Mouse (Mus musculus) embryonic facial prominence, embryonic 14.5 days (tissue): ENCODE results near the gene Plch1. TPM values are rescaled to one million over a fixed set of nuclear protein-coding genes. Genes with fewer than 3 reads are reported as not detected.

Experiments used
- ATAC-seq: fragments of 200-750 bp; cut with Nextera tagmentation; 2 replicates; pipeline ENCODE4 v1.8.0; 2017; ENCODE audit warnings: low read depth, moderate number of reproducible peaks, moderate TSS enrichment
- DNase-seq: peaks from one replicate; pipeline ENCODE4 v3.0.0-alpha.2; 2015; ENCODE audit warnings: low spot score
- H3K27ac ChIP-seq: fragments of 300-500 bp; sonication (generic); replicated peaks from 2 replicates; pipeline ENCODE4 v1.5.1; 2014; ENCODE audit warnings: low read depth, mild to moderate bottlenecking, low read length, moderate library complexity
- H3K27me3 ChIP-seq: fragments of 300-500 bp; sonication (generic); replicated peaks from 2 replicates; pipeline ENCODE4 v1.6.1; 2014; ENCODE audit warnings: low read length; ENCODE audit not compliant: control insufficient read depth, insufficient read depth
- H3K36me3 ChIP-seq: fragments of 300-500 bp; sonication (generic); 2 replicates; pipeline ENCODE4 v1.6.1; 2014; ENCODE audit warnings: low read length, mixed read lengths; ENCODE audit not compliant: control insufficient read depth, insufficient read depth
- H3K4me1 ChIP-seq: fragments of 300-500 bp; sonication (generic); 2 replicates; pipeline ENCODE4 v1.6.1; 2014; ENCODE audit warnings: antibody characterized with exemption, low read length; ENCODE audit not compliant: control insufficient read depth, insufficient read depth
- H3K4me2 ChIP-seq: fragments of 300-500 bp; sonication (generic); 2 replicates; pipeline ENCODE4 v1.6.1; 2014; ENCODE audit warnings: low read depth, mild to moderate bottlenecking, low read length, moderate library complexity, mixed read lengths
- H3K4me3 ChIP-seq: fragments of 300-500 bp; sonication (generic); 2 replicates; pipeline ENCODE4 v1.5.1; 2014; ENCODE audit warnings: low read depth, mild to moderate bottlenecking, low read length
- H3K9ac ChIP-seq: fragments of 300-500 bp; sonication (generic); 2 replicates; pipeline ENCODE4 v1.6.1; 2014; ENCODE audit warnings: low read depth, mild to moderate bottlenecking, low read length, moderate library complexity, mixed read lengths
- H3K9me3 ChIP-seq: fragments of 300-500 bp; sonication (generic); 2 replicates; pipeline ENCODE4 v1.6.1; 2016; ENCODE audit warnings: low read length; ENCODE audit not compliant: control insufficient read depth
- WGBS: fragments of 180-500 bp; shearing (Covaris S2); extraction: QIAGEN DNeasy Blood & Tissue Kit; methylation state at CpG from one replicate; pipeline ENCODE4 v1.1.7; 2014; 5-methylcytosine and 5-hydroxymethylcytosine counted together
- polyA plus RNA-seq: library from polyadenylated mRNA; unstranded; fragments of >200 nt; fragmentation: Nextera tagmentation; extraction: Ambion mirVana; gene quantifications from 2 replicates; pipeline ENCODE4 v1.2.1, GENCODE M21; 2014

The Plch1 gene
- polyA plus RNA-seq, 1 experiment from 2014 or later: 2.8 TPM

GRCm38 (mm10) chr3:63878995-63879666 lies 20.1 kb downstream of the Plch1 start:
- no peaks in the 10 kb centered on the region for H3K27me3 ChIP-seq
- H3K4me3 ChIP-seq: no peak overlapping the region
- no peaks in the 10 kb centered on the region for H3K9me3 ChIP-seq
- WGBS: 30% methylated on average over 4 of the region's 4 CpGs
- H3K4me1 ChIP-seq: no peaks in the 10 kb centered on the region
- ATAC-seq (peak; percentile 44; the same call in 1 of the 2 replicates), DNase-seq (peak; percentile 44)
- no peak overlapping the region for H3K4me2 ChIP-seq
- no peak overlapping the region for H3K27ac ChIP-seq
- H3K36me3 ChIP-seq: no peaks in the 10 kb centered on the region
- no peak overlapping the region for H3K9ac ChIP-seq

- Histone ChIP-seq H3K9ac (no peak overlapping the region), H3K4me1 (no peaks in the 10 kb centered on the region), H3K36me3 (no peaks in the 10 kb centered on the region), H3K27me3 (no peaks in the 10 kb centered on the region), H3K4me3 (no peak overlapping the region), H3K9me3 (no peaks in the 10 kb centered on the region), H3K27ac (no peak overlapping the region), H3K4me2 (no peak overlapping the region)
- ATAC-seq (peak; percentile 53; the same call in 1 of the 2 replicates), DNase-seq (no peak)
- WGBS: 31% methylated on average over 1 of the region's 1 CpGs
Observed at GRCm38 (mm10) chr3:63872818-63873217, 26.5 kb downstream of the Plch1 start.

GRCm38 (mm10) chr3:63871249-63871648 lies 28.0 kb downstream of the Plch1 start:
- no peak overlapping the region for H3K4me3 ChIP-seq
- ATAC-seq (peak; percentile 61; the same call in 1 of the 2 replicates), DNase-seq (peak; percentile 69)
- WGBS: 18% methylated on average over 2 of the region's 2 CpGs
- no peaks in the 10 kb centered on the region for H3K4me1 ChIP-seq
- no peak overlapping the region for H3K27ac ChIP-seq
- no peaks in the 10 kb centered on the region for H3K9me3 ChIP-seq
- H3K9ac ChIP-seq: no peak overlapping the region
- no peaks in the 10 kb centered on the region for H3K27me3 ChIP-seq
- no peak overlapping the region for H3K4me2 ChIP-seq
- no peaks in the 10 kb centered on the region for H3K36me3 ChIP-seq

- no peak overlapping the region for H3K4me3 ChIP-seq
- no peaks in the 10 kb centered on the region for H3K27me3 ChIP-seq
- no peaks in the 10 kb centered on the region for H3K9me3 ChIP-seq
- no peak overlapping the region for H3K27ac ChIP-seq
- H3K9ac ChIP-seq: no peak overlapping the region
- 44% methylated on average over 1 of the region's 1 CpGs for WGBS
- ATAC-seq (no peak), DNase-seq (peak; percentile 72)
- no peaks in the 10 kb centered on the region for H3K36me3 ChIP-seq
- H3K4me2 ChIP-seq: no peak overlapping the region
- H3K4me1 ChIP-seq: no peaks in the 10 kb centered on the region
Observed at GRCm38 (mm10) chr3:63868285-63868684, 31.0 kb downstream of the Plch1 start.

GRCm38 (mm10) chr3:63865069-63865468 lies 34.2 kb downstream of the Plch1 start:
- H3K4me1 ChIP-seq: no peaks in the 10 kb centered on the region
- H3K4me3 ChIP-seq: no peak overlapping the region
- no peaks in the 10 kb centered on the region for H3K36me3 ChIP-seq
- H3K4me2 ChIP-seq: no peak overlapping the region
- H3K9ac ChIP-seq: no peak overlapping the region
- H3K27me3 ChIP-seq: no peaks in the 10 kb centered on the region
- no peaks in the 10 kb centered on the region for H3K9me3 ChIP-seq
- H3K27ac ChIP-seq: no peak overlapping the region
- ATAC-seq (no peak), DNase-seq (no peak)
- 72% methylated on average over 2 of the region's 2 CpGs for WGBS

GRCm38 (mm10) chr3:63862716-63863115 lies 36.6 kb downstream of the Plch1 start:
- ATAC-seq (no peak), DNase-seq (peak; percentile 19)
- WGBS: 74% methylated on average over 10 of the region's 10 CpGs
- no peak overlapping the region for H3K9ac ChIP-seq
- H3K4me2 ChIP-seq: no peak overlapping the region
- no peaks in the 10 kb centered on the region for H3K9me3 ChIP-seq
- no peak overlapping the region for H3K27ac ChIP-seq
- no peaks in the 10 kb centered on the region for H3K36me3 ChIP-seq
- no peaks in the 10 kb centered on the region for H3K4me1 ChIP-seq
- no peaks in the 10 kb centered on the region for H3K27me3 ChIP-seq
- H3K4me3 ChIP-seq: no peak overlapping the region

GRCm38 (mm10) chr3:63852828-63853227 lies 46.4 kb downstream of the Plch1 start:
- no peaks in the 10 kb centered on the region for H3K27me3 ChIP-seq
- ATAC-seq (no peak), DNase-seq (no peak)
- H3K36me3 ChIP-seq: no peaks in the 10 kb centered on the region
- whole genome bisulfite sequencing: 80% methylated on average over 5 of the region's 5 CpGs
- no peaks in the 10 kb centered on the region for H3K4me1 ChIP-seq
- H3K9me3 ChIP-seq: no peaks in the 10 kb centered on the region
- no peak overlapping the region for H3K27ac ChIP-seq
- no peak overlapping the region for H3K9ac ChIP-seq
- no peak overlapping the region for H3K4me3 ChIP-seq
- no peak overlapping the region for H3K4me2 ChIP-seq

GRCm38 (mm10) chr3:63851125-63851698 lies 48.1 kb downstream of the Plch1 start:
- ATAC-seq (no peak), DNase-seq (peak; percentile 22)
- no peak overlapping the region for H3K4me3 ChIP-seq
- H3K4me1 ChIP-seq: no peaks in the 10 kb centered on the region
- 53% methylated on average over 12 of the region's 12 CpGs for WGBS
- H3K36me3 ChIP-seq: no peaks in the 10 kb centered on the region
- no peaks in the 10 kb centered on the region for H3K9me3 ChIP-seq
- peak overlapping the region; percentile 18; the same call in 1 of the 2 replicates for H3K4me2 ChIP-seq
- H3K9ac ChIP-seq: no peak overlapping the region
- H3K27me3 ChIP-seq: no peaks in the 10 kb centered on the region
- H3K27ac ChIP-seq: no peak overlapping the region
